Mouse (Mus musculus): ENCODE data around the gene Slc2a8. TPM values are rescaled to one million over a fixed set of nuclear protein-coding genes. Genes with fewer than 3 reads are reported as not detected.

Slc2a8 gene
- polyA plus RNA-seq, 1 experiment from 2014 or later: 14.0 TPM

- Histone ChIP-seq H3K27ac (ENCODE audit: low read length) (no peak overlapping the region), H3K9me3 (ENCODE audit: control insufficient read depth, low read depth, low read length) (no peaks in the 10 kb centered on the region), H3K36me3 (ENCODE audit: control insufficient read depth, insufficient read depth, low read length) (peaks cover 28% of the 10 kb centered on the region), H3K4me1 (ENCODE audit: control insufficient read depth, insufficient read depth, low read length) (no peaks in the 10 kb centered on the region), H3K9ac (replicated peaks; ENCODE audit: low read depth, low read length) (no peak overlapping the region), H3K27me3 (ENCODE audit: control insufficient read depth, insufficient read depth, low read length) (no peaks in the 10 kb centered on the region), H3K4me2 (replicated peaks; ENCODE audit: low read depth, low read length) (no peak overlapping the region), H3K4me3 (ENCODE audit: low read depth, low read length) (no peak overlapping the region)
- WGBS: 69% methylated on average over 5 of the region's 5 CpGs
- no peak for ATAC-seq (ENCODE audit: insufficient number of reproducible peaks, insufficient read depth, low FRiP score, low read depth)
Observed at GRCm38 (mm10) chr2:32939418-32939817, 42.5 kb downstream of the Slc2a8 start.

- WGBS: 93% methylated on average over 5 of the region's 5 CpGs
Observed at GRCm38 (mm10) chr2:32938741-32939140, 43.1 kb downstream of the Slc2a8 start.

GRCm38 (mm10) chr2:32931730-32932129 lies 50.2 kb downstream of the Slc2a8 start:
- Histone ChIP-seq H3K36me3 (ENCODE audit: control insufficient read depth, insufficient read depth, low read length) (peaks cover 17% of the 10 kb centered on the region; the same call in 1 of the 2 replicates), H3K4me2 (replicated peaks; ENCODE audit: low read depth, low read length) (no peak overlapping the region)
- 76% methylated on average over 7 of the region's 7 CpGs for WGBS

More at GRCm38 (mm10) chr2:32938741-32939140, 43.1 kb downstream of the Slc2a8 start:
- no peak overlapping the region for H3K4me3 ChIP-seq (ENCODE audit: low read depth, low read length)
- H3K27ac ChIP-seq (ENCODE audit: low read length): no peak overlapping the region
- no peaks in the 10 kb centered on the region for H3K9me3 ChIP-seq (ENCODE audit: control insufficient read depth, low read depth, low read length)
- peaks cover 28% of the 10 kb centered on the region; the same call in 1 of the 2 replicates for H3K36me3 ChIP-seq (ENCODE audit: control insufficient read depth, insufficient read depth, low read length)
- no peaks in the 10 kb centered on the region for H3K27me3 ChIP-seq (ENCODE audit: control insufficient read depth, insufficient read depth, low read length)
- no peaks in the 10 kb centered on the region for H3K4me1 ChIP-seq (ENCODE audit: control insufficient read depth, insufficient read depth, low read length)
- no peak for ATAC-seq (ENCODE audit: insufficient number of reproducible peaks, insufficient read depth, low FRiP score, low read depth)
- no peak overlapping the region for H3K9ac ChIP-seq (replicated peaks; ENCODE audit: low read depth, low read length)
- no peak overlapping the region for H3K4me2 ChIP-seq (replicated peaks; ENCODE audit: low read depth, low read length)

GRCm38 (mm10) chr2:32928947-32929829 lies 52.7 kb downstream of the Slc2a8 start:
- no peaks in the 10 kb centered on the region for H3K27me3 ChIP-seq (ENCODE audit: control insufficient read depth, insufficient read depth, low read length)
- no peaks in the 10 kb centered on the region for H3K9me3 ChIP-seq (ENCODE audit: control insufficient read depth, low read depth, low read length)
- 87% methylated on average over 19 of the region's 19 CpGs for WGBS
- H3K4me3 ChIP-seq (ENCODE audit: low read depth, low read length): no peak overlapping the region
- peaks cover 19% of the 10 kb centered on the region; the same call in 1 of the 2 replicates for H3K36me3 ChIP-seq (ENCODE audit: control insufficient read depth, insufficient read depth, low read length)
- no peak overlapping the region for H3K27ac ChIP-seq (ENCODE audit: low read length)
- H3K9ac ChIP-seq (replicated peaks; ENCODE audit: low read depth, low read length): no peak overlapping the region
- H3K4me1 ChIP-seq (ENCODE audit: control insufficient read depth, insufficient read depth, low read length): peaks cover 4% of the 10 kb centered on the region; the same call in 1 of the 2 replicates
- ATAC-seq (ENCODE audit: insufficient number of reproducible peaks, insufficient read depth, low FRiP score, low read depth): no peak
- no peak overlapping the region for H3K4me2 ChIP-seq (replicated peaks; ENCODE audit: low read depth, low read length)

More at GRCm38 (mm10) chr2:32931730-32932129, 50.2 kb downstream of the Slc2a8 start:
- no peak overlapping the region for H3K27ac ChIP-seq (ENCODE audit: low read length)
- no peak overlapping the region for H3K4me3 ChIP-seq (ENCODE audit: low read depth, low read length)
- H3K4me1 ChIP-seq (ENCODE audit: control insufficient read depth, insufficient read depth, low read length): peaks cover 4% of the 10 kb centered on the region; the same call in 1 of the 2 replicates
- ATAC-seq (ENCODE audit: insufficient number of reproducible peaks, insufficient read depth, low FRiP score, low read depth): no peak
- H3K9ac ChIP-seq (replicated peaks; ENCODE audit: low read depth, low read length): no peak overlapping the region
- H3K9me3 ChIP-seq (ENCODE audit: control insufficient read depth, low read depth, low read length): no peaks in the 10 kb centered on the region
- H3K27me3 ChIP-seq (ENCODE audit: control insufficient read depth, insufficient read depth, low read length): no peaks in the 10 kb centered on the region

GRCm38 (mm10) chr2:32928235-32928946 lies 53.5 kb downstream of the Slc2a8 start:
- Histone ChIP-seq H3K27me3 (ENCODE audit: control insufficient read depth, insufficient read depth, low read length) (no peaks in the 10 kb centered on the region), H3K4me3 (ENCODE audit: low read depth, low read length) (no peak overlapping the region), H3K9me3 (ENCODE audit: control insufficient read depth, low read depth, low read length) (no peaks in the 10 kb centered on the region), H3K4me1 (ENCODE audit: control insufficient read depth, insufficient read depth, low read length) (peaks cover 4% of the 10 kb centered on the region; the same call in 1 of the 2 replicates), H3K36me3 (ENCODE audit: control insufficient read depth, insufficient read depth, low read length) (peaks cover 24% of the 10 kb centered on the region), H3K4me2 (replicated peaks; ENCODE audit: low read depth, low read length) (no peak overlapping the region), H3K27ac (ENCODE audit: low read length) (no peak overlapping the region), H3K9ac (replicated peaks; ENCODE audit: low read depth, low read length) (no peak overlapping the region)
- peak; percentile 56; the same call in 1 of the 2 replicates for ATAC-seq (ENCODE audit: insufficient number of reproducible peaks, insufficient read depth, low FRiP score, low read depth)
- WGBS: 31% methylated on average over 10 of the region's 10 CpGs

GRCm38 (mm10) chr2:32927624-32928234 lies 54.2 kb downstream of the Slc2a8 start:
- H3K36me3 ChIP-seq (ENCODE audit: control insufficient read depth, insufficient read depth, low read length): peaks cover 27% of the 10 kb centered on the region
- 61% methylated on average over 15 of the region's 15 CpGs for WGBS
- no peaks in the 10 kb centered on the region for H3K9me3 ChIP-seq (ENCODE audit: control insufficient read depth, low read depth, low read length)
- H3K4me2 ChIP-seq (replicated peaks; ENCODE audit: low read depth, low read length): no peak overlapping the region
- H3K4me3 ChIP-seq (ENCODE audit: low read depth, low read length): no peak overlapping the region
- no peaks in the 10 kb centered on the region for H3K27me3 ChIP-seq (ENCODE audit: control insufficient read depth, insufficient read depth, low read length)
- ATAC-seq (ENCODE audit: insufficient number of reproducible peaks, insufficient read depth, low FRiP score, low read depth): no peak
- no peak overlapping the region for H3K9ac ChIP-seq (replicated peaks; ENCODE audit: low read depth, low read length)
- peaks cover 4% of the 10 kb centered on the region; the same call in 1 of the 2 replicates for H3K4me1 ChIP-seq (ENCODE audit: control insufficient read depth, insufficient read depth, low read length)
- no peak overlapping the region for H3K27ac ChIP-seq (ENCODE audit: low read length)

GRCm38 (mm10) chr2:32926330-32927075 lies 55.4 kb downstream of the Slc2a8 start:
- Histone ChIP-seq H3K27me3 (ENCODE audit: control insufficient read depth, insufficient read depth, low read length) (no peaks in the 10 kb centered on the region), H3K36me3 (ENCODE audit: control insufficient read depth, insufficient read depth, low read length) (peaks cover 39% of the 10 kb centered on the region), H3K4me1 (ENCODE audit: control insufficient read depth, insufficient read depth, low read length) (peaks cover 4% of the 10 kb centered on the region; the same call in 1 of the 2 replicates), H3K4me3 (ENCODE audit: low read depth, low read length) (no peak overlapping the region), H3K4me2 (replicated peaks; ENCODE audit: low read depth, low read length) (no peak overlapping the region), H3K9me3 (ENCODE audit: control insufficient read depth, low read depth, low read length) (no peaks in the 10 kb centered on the region), H3K9ac (replicated peaks; ENCODE audit: low read depth, low read length) (no peak overlapping the region), H3K27ac (ENCODE audit: low read length) (no peak overlapping the region)
- WGBS: 84% methylated on average over 12 of the region's 12 CpGs
- no peak for ATAC-seq (ENCODE audit: insufficient number of reproducible peaks, insufficient read depth, low FRiP score, low read depth)
